ENCODE assay signal across 28 mouse cellular contexts in the genomic region with DNA sequence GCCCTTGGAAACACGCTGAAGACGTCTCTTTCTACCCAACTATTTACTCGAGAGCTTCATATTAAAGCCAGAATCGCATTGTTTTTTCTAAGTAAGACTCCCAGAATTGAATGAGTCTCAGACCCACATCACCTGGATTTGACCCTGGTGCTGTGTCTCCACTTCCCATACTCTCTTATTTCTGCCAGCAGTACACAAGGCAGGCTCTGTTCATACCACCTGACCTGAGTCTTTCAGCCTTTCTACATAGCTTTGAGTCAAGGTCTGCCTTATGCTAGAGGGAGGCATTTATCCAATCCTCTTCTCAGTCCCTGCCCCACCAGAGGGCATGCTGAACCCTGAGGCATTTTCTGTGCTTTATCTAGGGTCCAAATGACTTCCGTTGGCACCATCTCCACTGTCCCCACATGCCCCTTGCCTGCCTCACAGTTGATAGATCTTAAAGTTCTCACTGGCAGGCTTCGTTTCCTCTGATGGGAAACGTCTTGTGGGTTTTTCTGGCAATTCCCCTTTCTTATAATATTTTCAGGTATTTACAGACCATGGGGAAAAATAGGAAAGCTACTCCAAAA. TPM values are rescaled to one million over a fixed set of nuclear protein-coding genes. Genes with fewer than 3 reads are reported as not detected.
A peak's percentile ranks its signal among the peaks of the same experiment; 100 is the strongest.
DNase-seq lines count a peak whose midpoint lies in the region; ATAC-seq and TF ChIP-seq lines count a peak whose summit lies in the region.
"Had no signal": no experiment of that assay in that cellular context is flagged by ENCODE, and none has a peak within 500 bp of the region (broad histone marks: within the 10 kb centered on the region; RNA-seq: fewer than 3 reads in every experiment).

No protein-coding gene starts in this region.

- no peaks in the 10 kb centered on the region for H3K36me3 ChIP-seq in embryonic facial prominence, embryonic 14.5 days (ENCODE audit: control insufficient read depth, insufficient read depth, low read length)
- no peaks in the 10 kb centered on the region for H3K36me3 ChIP-seq in embryonic facial prominence, embryonic 10.5 days (replicated peaks)
- no peaks in the 10 kb centered on the region for H3K36me3 ChIP-seq in limb, embryonic 13.5 days
- H3K36me3 ChIP-seq in liver, postnatal 0 days (replicated peaks; ENCODE audit: insufficient read depth, low read length), result no peaks in the 10 kb centered on the region
- H3K36me3 ChIP-seq: embryonic facial prominence, embryonic 12.5 days; G1E; heart, embryonic 10.5 days; heart, embryonic 13.5 days; hindbrain, embryonic 12.5 days; intestine, embryonic 15.5 days had no signal

- H3K4me3 ChIP-seq in embryonic facial prominence, embryonic 14.5 days (ENCODE audit: low read depth, low read length), result no peak overlapping the region
- no peak overlapping the region for H3K4me3 ChIP-seq in embryonic facial prominence, embryonic 10.5 days
- H3K4me3 ChIP-seq in limb, embryonic 13.5 days, result no peak overlapping the region
- no peak overlapping the region for H3K4me3 ChIP-seq in liver, postnatal 0 days (ENCODE audit: low read depth, low read length)
- H3K4me3 ChIP-seq: embryonic facial prominence, embryonic 12.5 days; heart, adult 2 months; heart, embryonic 10.5 days; heart, embryonic 13.5 days; hindbrain, embryonic 12.5 days; intestine, embryonic 15.5 days had no signal

- no peak overlapping the region for H3K9ac ChIP-seq in embryonic facial prominence, embryonic 14.5 days (ENCODE audit: low read depth, low read length)
- H3K9ac ChIP-seq in limb, embryonic 13.5 days, result no peak overlapping the region
- no peak overlapping the region for H3K9ac ChIP-seq in liver, postnatal 0 days (replicated peaks)
- H3K9ac ChIP-seq: embryonic facial prominence, embryonic 12.5 days; forebrain, postnatal 0 days; heart, embryonic 13.5 days; hindbrain, embryonic 12.5 days; intestine, embryonic 15.5 days had no signal

- H3K4me1 ChIP-seq in embryonic facial prominence, embryonic 14.5 days (ENCODE audit: control insufficient read depth, insufficient read depth, low read length), result peaks cover 18% of the 10 kb centered on the region
- H3K4me1 ChIP-seq in embryonic facial prominence, embryonic 10.5 days, result peaks cover 22% of the 10 kb centered on the region
- peaks cover 48% of the 10 kb centered on the region for H3K4me1 ChIP-seq in limb, embryonic 13.5 days
- no peaks in the 10 kb centered on the region for H3K4me1 ChIP-seq in liver, postnatal 0 days (ENCODE audit: insufficient read depth)
- H3K4me1 ChIP-seq: heart, embryonic 10.5 days; heart, embryonic 13.5 days; hindbrain, embryonic 12.5 days; intestine, embryonic 15.5 days had no signal

- no peak for TF ChIP-seq CTCF in liver, postnatal 0 days (IDR thresholded peaks at IDR 0.05; ENCODE audit: low read depth)

- DNase-seq in embryonic facial prominence, embryonic 14.5 days (ENCODE audit: low spot score), result no peak
- no peak for DNase-seq in embryonic facial prominence, embryonic 10.5 days (ENCODE audit: low spot score)
- DNase-seq in right cerebral cortex, adult 18-20 months, result no peak
- no peak for DNase-seq in urinary bladder, postnatal 10 days (ENCODE audit: low spot score)
- DNase-seq in liver, postnatal 0 days, result no peak
- DNase-seq: adrenal gland, adult 2 months; adrenal gland, postnatal 25 days; B cell, adult 2 months; cerebellum, adult 11-12 months; cerebellum, adult 8-10 months; cerebellum, postnatal 10 days; cerebellum, postnatal 36 days; forebrain, postnatal 0 days; gastrocnemius, postnatal 25 days; heart, adult 2 months; heart, postnatal 14 days had no signal

- WGBS in embryonic facial prominence, embryonic 14.5 days, result 58% methylated on average over 7 of the region's 7 CpGs
- 84% methylated on average over 7 of the region's 7 CpGs for WGBS in embryonic facial prominence, embryonic 10.5 days
- WGBS in limb, embryonic 13.5 days, result 57% methylated on average over 7 of the region's 7 CpGs
- 67% methylated on average over 7 of the region's 7 CpGs for WGBS in liver, postnatal 0 days (ENCODE audit: insufficient replicate concordance)

- no peak overlapping the region for H3K27ac ChIP-seq in embryonic facial prominence, embryonic 14.5 days (replicated peaks; ENCODE audit: low read depth, low read length)
- no peak overlapping the region for H3K27ac ChIP-seq in embryonic facial prominence, embryonic 10.5 days (replicated peaks)
- peak overlapping the region; percentile 72 for H3K27ac ChIP-seq in limb, embryonic 13.5 days
- H3K27ac ChIP-seq in liver, postnatal 0 days (ENCODE audit: low read depth), result no peak overlapping the region
- H3K27ac ChIP-seq: embryonic facial prominence, embryonic 12.5 days; heart, adult 2 months; heart, embryonic 10.5 days; heart, embryonic 13.5 days; hindbrain, embryonic 12.5 days; intestine, embryonic 15.5 days had no signal

- H3K9me3 ChIP-seq in embryonic facial prominence, embryonic 14.5 days (ENCODE audit: control insufficient read depth, low read length), result no peaks in the 10 kb centered on the region
- H3K9me3 ChIP-seq in embryonic facial prominence, embryonic 10.5 days, result no peaks in the 10 kb centered on the region
- H3K9me3 ChIP-seq in limb, embryonic 13.5 days, result no peaks in the 10 kb centered on the region
- no peaks in the 10 kb centered on the region for H3K9me3 ChIP-seq in liver, postnatal 0 days (ENCODE audit: low read length)
- H3K9me3 ChIP-seq: embryonic facial prominence, embryonic 12.5 days; G1E; heart, embryonic 10.5 days; heart, embryonic 13.5 days; hindbrain, embryonic 12.5 days; intestine, embryonic 15.5 days had no signal

- no peak overlapping the region for H3K4me2 ChIP-seq in embryonic facial prominence, embryonic 14.5 days (ENCODE audit: low read depth, low read length)
- H3K4me2 ChIP-seq in limb, embryonic 13.5 days (replicated peaks), result no peak overlapping the region
- H3K4me2 ChIP-seq in liver, postnatal 0 days (ENCODE audit: low read depth, low read length), result no peak overlapping the region
- H3K4me2 ChIP-seq: embryonic facial prominence, embryonic 12.5 days; heart, embryonic 13.5 days; hindbrain, embryonic 12.5 days; intestine, embryonic 15.5 days had no signal

- no peaks in the 10 kb centered on the region for H3K27me3 ChIP-seq in embryonic facial prominence, embryonic 14.5 days (replicated peaks; ENCODE audit: control insufficient read depth, insufficient read depth, low read length)
- H3K27me3 ChIP-seq in embryonic facial prominence, embryonic 10.5 days (replicated peaks; ENCODE audit: low read depth, poor library complexity, severe bottlenecking), result no peaks in the 10 kb centered on the region
- H3K27me3 ChIP-seq in limb, embryonic 13.5 days, result no peaks in the 10 kb centered on the region
- H3K27me3 ChIP-seq in liver, postnatal 0 days (ENCODE audit: insufficient read depth, low read length), result no peaks in the 10 kb centered on the region
- H3K27me3 ChIP-seq: CH12.LX; embryonic facial prominence, embryonic 12.5 days; heart, embryonic 13.5 days; hindbrain, embryonic 12.5 days; intestine, embryonic 15.5 days had no signal

- 0 out of 2 replicates have a peak, but pooled peaks have one; percentile 18 for ATAC-seq in embryonic facial prominence, embryonic 14.5 days (ENCODE audit: low read depth)
- ATAC-seq in common myeloid progenitor, adult 5-6 weeks (replicated peaks; ENCODE audit: low read depth, poor library complexity, severe bottlenecking), result peak; percentile 63
- no peak for ATAC-seq in limb, embryonic 13.5 days (ENCODE audit: low FRiP score, low read depth)
- ATAC-seq in megakaryocyte progenitor cell, adult 5-6 weeks (replicated peaks; ENCODE audit: poor library complexity), result peak; percentile 57; the same call in 1 of the 2 replicates
- no peak for ATAC-seq in liver, postnatal 0 days
- ATAC-seq: forebrain, embryonic 14.5 days; forebrain, postnatal 0 days; hindbrain, embryonic 16.5 days; intestine, embryonic 15.5 days had no signal

- TF ChIP-seq EP300 in liver, postnatal 0 days (IDR thresholded peaks at IDR 0.05; ENCODE audit: low read depth), result no peak

RNA-seq across cellular contexts. Expression of gene Wars2, which starts 27.5 kb away (rescaled TPM):
- 10.1 and 10.4 TPM in 2 replicates for polyA plus RNA-seq in embryonic facial prominence, embryonic 14.5 days (2014; fragmentation: Nextera tagmentation; extraction: Ambion mirVana)
- polyA plus RNA-seq in embryonic facial prominence, embryonic 10.5 days (2016; fragmentation: Nextera tagmentation; extraction: Ambion mirVana), result 7.7 and 8.4 TPM in 2 replicates
- 3.7 and 6.6 TPM in 2 replicates for total RNA-seq in common myeloid progenitor, adult 5-6 weeks (2017)
- 8.8 and 9.8 TPM in 2 replicates for polyA plus RNA-seq in limb, embryonic 13.5 days (2015; fragmentation: Nextera tagmentation; extraction: Ambion mirVana)
- 3.8 TPM in 2 replicates for total RNA-seq in megakaryocyte progenitor cell, adult 5-6 weeks (2015)
- 5.5 and 8.9 TPM in 2 replicates for total RNA-seq in megakaryocyte progenitor cell, adult 5-6 weeks (2017)
- polyA plus RNA-seq in liver, postnatal 0 days (2015; fragmentation: Nextera tagmentation; extraction: Ambion mirVana), result 1.4 and 1.9 TPM in 2 replicates

Comparison
In these comparisons a context has a peak if more than half of its experiments do, and no peak if none do; other contexts are left out.
1. ATAC-seq: peak in embryonic facial prominence, embryonic 14.5 days (single experiment), common myeloid progenitor, adult 5-6 weeks (single experiment) and megakaryocyte progenitor cell, adult 5-6 weeks (single experiment); none in limb, embryonic 13.5 days (single experiment) and liver, postnatal 0 days (single experiment).